Mouse (Mus musculus): ENCODE measurements at regions not wholly inside any gene's neighbourhood (a gene's known extent, or its start where the extent isn't known, plus 50 kb on each side); places are given as distances from the start of the nearest gene placed in this dataset.

DNA sequence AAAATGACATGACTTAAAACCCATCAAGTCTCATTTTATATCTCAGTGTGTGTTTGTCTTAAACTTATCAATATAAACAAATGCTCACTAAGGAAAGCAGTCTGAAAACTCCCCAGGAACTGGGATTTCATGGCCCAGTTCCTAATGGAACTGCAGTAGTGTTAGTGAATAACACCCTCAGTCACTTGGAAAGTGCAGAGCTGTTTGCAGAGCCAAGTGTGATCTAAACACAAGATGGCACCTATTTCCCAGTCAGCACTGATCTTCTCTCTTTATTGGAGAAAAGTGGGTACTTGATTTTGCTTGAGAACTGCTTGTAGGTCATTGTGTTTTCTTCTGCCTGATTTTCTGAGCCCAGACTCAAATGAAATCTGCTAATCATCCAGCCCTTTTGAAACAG lies 467.7 kb upstream of the Rgmb start:
- ChIA-PET CTCF (no interaction called here), POLR2A (no interaction called here)

Measured in embryonic stem cell, embryonic (primary cell).